Mouse (Mus musculus): Measurements from ENCODE around the gene Uroc1. TPM values are rescaled to one million over a fixed set of nuclear protein-coding genes. Genes with fewer than 3 reads are reported as not detected.

The Uroc1 gene
- 2.6 and 3.0 TPM in 2 replicates for polyA plus RNA-seq (2014; fragmentation: Nextera tagmentation; extraction: Ambion mirVana)

- H3K27ac ChIP-seq (ENCODE audit: low read depth, low read length): peak within 1 kb of the TSS; percentile 6; the same call in 1 of the 2 replicates
- WGBS: 72% methylated on average over 7 of the region's 7 CpGs
- H3K9me3 ChIP-seq (ENCODE audit: control insufficient read depth, low read length): no peaks in the 10 kb centered on the region
- H3K4me1 ChIP-seq (replicated peaks; ENCODE audit: control insufficient read depth, insufficient read depth, low read length): no peaks in the 10 kb centered on the region
- no peak within 1 kb of the TSS for H3K4me3 ChIP-seq (ENCODE audit: low read depth, low read length)
- no peaks in the 10 kb centered on the region for H3K27me3 ChIP-seq (replicated peaks; ENCODE audit: control insufficient read depth, insufficient read depth, low read length)
- peak within 1 kb of the TSS; percentile 29; the same call in 1 of the 2 replicates for H3K4me2 ChIP-seq
- H3K9ac ChIP-seq (ENCODE audit: low read depth, low read length): no peak within 1 kb of the TSS
- no peaks in the 10 kb centered on the region for H3K36me3 ChIP-seq (ENCODE audit: control insufficient read depth, insufficient read depth, low read length)
- no peak for DNase-seq (ENCODE audit: low spot score)
- peak; percentile 82 for ATAC-seq (replicated peaks; ENCODE audit: low FRiP score)
Observed at GRCm38 (mm10) chr6:90332561-90333425, at the start of gene Uroc1. Uroc1 (plus strand) TSS chr6:90333284.

GRCm38 (mm10) chr6:90288265-90288664 lies 44.8 kb upstream of the Uroc1 start:
- Histone ChIP-seq H3K9ac (ENCODE audit: low read depth, low read length) (no peak overlapping the region), H3K4me1 (replicated peaks; ENCODE audit: control insufficient read depth, insufficient read depth, low read length) (no peaks in the 10 kb centered on the region), H3K27me3 (replicated peaks; ENCODE audit: control insufficient read depth, insufficient read depth, low read length) (no peaks in the 10 kb centered on the region), H3K4me3 (ENCODE audit: low read depth, low read length) (no peak overlapping the region), H3K36me3 (ENCODE audit: control insufficient read depth, insufficient read depth, low read length) (no peaks in the 10 kb centered on the region), H3K9me3 (ENCODE audit: control insufficient read depth, low read length) (no peaks in the 10 kb centered on the region), H3K27ac (ENCODE audit: low read depth, low read length) (no peak overlapping the region), H3K4me2 (no peak overlapping the region)
- WGBS: 58% methylated on average over 12 of the region's 12 CpGs
- DNase-seq (ENCODE audit: low spot score): no peak
- ATAC-seq (replicated peaks; ENCODE audit: low FRiP score): no peak

- H3K9ac ChIP-seq (ENCODE audit: low read depth, low read length): no peak within 1 kb of the TSS
- no peak within 1 kb of the TSS for H3K4me3 ChIP-seq (ENCODE audit: low read depth, low read length)
- 77% methylated on average over 1 of the region's 1 CpGs for WGBS
- no peak within 1 kb of the TSS for H3K27ac ChIP-seq (ENCODE audit: low read depth, low read length)
- H3K36me3 ChIP-seq (ENCODE audit: control insufficient read depth, insufficient read depth, low read length): no peaks in the 10 kb centered on the region
- no peak for ATAC-seq (replicated peaks; ENCODE audit: low FRiP score)
- no peaks in the 10 kb centered on the region for H3K27me3 ChIP-seq (replicated peaks; ENCODE audit: control insufficient read depth, insufficient read depth, low read length)
- H3K4me2 ChIP-seq: no peak within 1 kb of the TSS
- no peak for DNase-seq (ENCODE audit: low spot score)
- no peaks in the 10 kb centered on the region for H3K4me1 ChIP-seq (replicated peaks; ENCODE audit: control insufficient read depth, insufficient read depth, low read length)
- no peaks in the 10 kb centered on the region for H3K9me3 ChIP-seq (ENCODE audit: control insufficient read depth, low read length)
Observed at GRCm38 (mm10) chr6:90300919-90301318, 32.2 kb upstream of the Uroc1 start, which contains the start of gene BC048671. BC048671 (plus strand) TSS chr6:90301219.

GRCm38 (mm10) chr6:90306315-90306975 lies 26.6 kb upstream of the Uroc1 start:
- no peak overlapping the region for H3K27ac ChIP-seq (ENCODE audit: low read depth, low read length)
- H3K9ac ChIP-seq (ENCODE audit: low read depth, low read length): no peak overlapping the region
- ATAC-seq (replicated peaks; ENCODE audit: low FRiP score) (no peak), DNase-seq (ENCODE audit: low spot score) (peak; percentile 23)
- H3K4me3 ChIP-seq (ENCODE audit: low read depth, low read length): no peak overlapping the region
- H3K27me3 ChIP-seq (replicated peaks; ENCODE audit: control insufficient read depth, insufficient read depth, low read length): no peaks in the 10 kb centered on the region
- no peaks in the 10 kb centered on the region for H3K4me1 ChIP-seq (replicated peaks; ENCODE audit: control insufficient read depth, insufficient read depth, low read length)
- H3K9me3 ChIP-seq (ENCODE audit: control insufficient read depth, low read length): peaks cover 6% of the 10 kb centered on the region; the same call in 1 of the 2 replicates
- WGBS: 74% methylated on average over 6 of the region's 6 CpGs
- peaks cover 3% of the 10 kb centered on the region; the same call in 1 of the 2 replicates for H3K36me3 ChIP-seq (ENCODE audit: control insufficient read depth, insufficient read depth, low read length)
- H3K4me2 ChIP-seq: no peak overlapping the region

- ATAC-seq (replicated peaks; ENCODE audit: low FRiP score): no peak; the same call in 1 of the 2 replicates
Observed at GRCm38 (mm10) chr6:90308839-90309778, 24.0 kb upstream of the Uroc1 start.

GRCm38 (mm10) chr6:90315961-90316360 lies 17.1 kb upstream of the Uroc1 start:
- 76% methylated on average over 5 of the region's 5 CpGs for WGBS
- Histone ChIP-seq H3K36me3 (ENCODE audit: control insufficient read depth, insufficient read depth, low read length) (no peaks in the 10 kb centered on the region), H3K4me1 (replicated peaks; ENCODE audit: control insufficient read depth, insufficient read depth, low read length) (no peaks in the 10 kb centered on the region), H3K4me3 (ENCODE audit: low read depth, low read length) (no peak overlapping the region), H3K27me3 (replicated peaks; ENCODE audit: control insufficient read depth, insufficient read depth, low read length) (no peaks in the 10 kb centered on the region), H3K27ac (ENCODE audit: low read depth, low read length) (no peak overlapping the region), H3K9me3 (ENCODE audit: control insufficient read depth, low read length) (no peaks in the 10 kb centered on the region), H3K4me2 (no peak overlapping the region), H3K9ac (ENCODE audit: low read depth, low read length) (no peak overlapping the region)
- DNase-seq (ENCODE audit: low spot score) (no peak), ATAC-seq (replicated peaks; ENCODE audit: low FRiP score) (no peak)

More at GRCm38 (mm10) chr6:90308839-90309778, 24.0 kb upstream of the Uroc1 start:
- no peak overlapping the region for H3K4me2 ChIP-seq
- DNase-seq (ENCODE audit: low spot score): no peak
- H3K36me3 ChIP-seq (ENCODE audit: control insufficient read depth, insufficient read depth, low read length): peaks cover 3% of the 10 kb centered on the region; the same call in 1 of the 2 replicates
- peaks cover 6% of the 10 kb centered on the region; the same call in 1 of the 2 replicates for H3K9me3 ChIP-seq (ENCODE audit: control insufficient read depth, low read length)
- no peaks in the 10 kb centered on the region for H3K4me1 ChIP-seq (replicated peaks; ENCODE audit: control insufficient read depth, insufficient read depth, low read length)
- no peak overlapping the region for H3K4me3 ChIP-seq (ENCODE audit: low read depth, low read length)
- no peaks in the 10 kb centered on the region for H3K27me3 ChIP-seq (replicated peaks; ENCODE audit: control insufficient read depth, insufficient read depth, low read length)
- no peak overlapping the region for H3K9ac ChIP-seq (ENCODE audit: low read depth, low read length)
- no peak overlapping the region for H3K27ac ChIP-seq (ENCODE audit: low read depth, low read length)
- WGBS: 76% methylated on average over 87 of the region's 87 CpGs

- no peaks in the 10 kb centered on the region for H3K4me1 ChIP-seq (replicated peaks; ENCODE audit: control insufficient read depth, insufficient read depth, low read length)
- 84% methylated on average over 2 of the region's 2 CpGs for WGBS
- ATAC-seq (replicated peaks; ENCODE audit: low FRiP score) (no peak), DNase-seq (ENCODE audit: low spot score) (no peak)
- H3K36me3 ChIP-seq (ENCODE audit: control insufficient read depth, insufficient read depth, low read length): no peaks in the 10 kb centered on the region
- H3K4me3 ChIP-seq (ENCODE audit: low read depth, low read length): no peak overlapping the region
- H3K27ac ChIP-seq (ENCODE audit: low read depth, low read length): no peak overlapping the region
- no peak overlapping the region for H3K9ac ChIP-seq (ENCODE audit: low read depth, low read length)
- H3K9me3 ChIP-seq (ENCODE audit: control insufficient read depth, low read length): no peaks in the 10 kb centered on the region
- no peaks in the 10 kb centered on the region for H3K27me3 ChIP-seq (replicated peaks; ENCODE audit: control insufficient read depth, insufficient read depth, low read length)
- no peak overlapping the region for H3K4me2 ChIP-seq
Observed at GRCm38 (mm10) chr6:90317510-90318258, 15.4 kb upstream of the Uroc1 start.
